Mouse (Mus musculus): Measurements from ENCODE around the gene Lama2.

DNA sequence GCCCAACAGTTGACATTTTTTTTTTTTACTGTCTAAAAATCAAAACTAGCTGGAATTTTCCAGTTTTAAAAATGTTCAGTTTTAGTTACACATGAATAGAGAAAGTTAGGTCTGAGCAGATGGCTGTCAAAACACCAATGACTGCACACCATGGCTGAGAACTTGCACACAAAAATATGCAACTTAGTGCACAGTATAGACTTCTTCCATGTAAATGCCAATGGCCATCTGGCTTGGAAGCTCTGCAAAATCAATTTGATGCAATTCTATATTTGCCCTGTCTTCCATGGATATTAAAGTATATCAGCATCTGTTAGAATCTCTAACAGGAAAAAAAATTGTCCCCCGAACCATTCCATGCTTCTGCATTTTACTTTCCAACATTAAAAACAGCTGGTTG lies 135.5 kb downstream of the Lama2 start:
- TF ChIP-seq CTCF (IDR thresholded peaks at IDR 0.05) (no peak), EP300 (IDR thresholded peaks at IDR 0.05) (no peak)

Measured in lung, postnatal 0 days (tissue).